Mouse (Mus musculus) lung, adult 2 months (tissue): Measurements from ENCODE around the gene Cpe.

Experiments used
- CTCF ChIP-seq: fragments of 200-500 bp; IDR thresholded peaks from 2 replicates; pipeline ENCODE4 v1.5.1; 2011; ENCODE audit warnings: mild to moderate bottlenecking, low read length, control low read depth; ENCODE audit not compliant: insufficient read depth
- POLR2A ChIP-seq: fragments of 200-500 bp; IDR thresholded peaks from 2 replicates; pipeline ENCODE4 v1.6.1; 2011; ENCODE audit warnings: low read depth, mild to moderate bottlenecking, control low read depth, low read length, borderline replicate concordance; ENCODE audit errors: extremely low read depth

- no peak for TF ChIP-seq CTCF
- no peak for TF ChIP-seq POLR2A
These were observed 81.5 kb downstream of the Cpe start for GRCm38 (mm10) chr8:64611210-64611974.
